Mouse (Mus musculus) brain, embryonic 14.5 days (tissue): ENCODE measurements around the gene Vmn1r94.
"Not testable (repeated sequence)": the region's sequence is repeated elsewhere in the genome, so short reads cannot be mapped to it uniquely, and the experiment has no call there.

Experiments used
- CTCF ChIP-seq: fragments of 200-500 bp; IDR thresholded peaks from 2 replicates; pipeline ENCODE4 v1.5.1; 2012; ENCODE audit warnings: inconsistent platforms, mild to moderate bottlenecking, moderate library complexity, borderline replicate concordance; ENCODE audit not compliant: insufficient read depth, insufficient read length; ENCODE audit errors: extremely low read depth
- POLR2A ChIP-seq: fragments of 200-500 bp; IDR thresholded peaks from 2 replicates; pipeline ENCODE4 v1.6.1; 2012; ENCODE audit warnings: mild to moderate bottlenecking, inconsistent platforms, borderline replicate concordance; ENCODE audit not compliant: poor library complexity, insufficient read depth, insufficient read length, severe bottlenecking; ENCODE audit errors: extremely low read depth

GRCm38 (mm10) chr7:20193410-20193809, 25.2 kb upstream of the Vmn1r94 start, which contains the start of gene Vmn1r95:
- not testable (repeated sequence) for TF ChIP-seq POLR2A, CTCF
